Mouse (Mus musculus) lung, embryonic 16.5 days (tissue): ENCODE measurements around the gene Kif27. TPM values are rescaled to one million over a fixed set of nuclear protein-coding genes. Genes with fewer than 3 reads are reported as not detected.

ENCODE experiments used
- ATAC-seq: fragments of 200-750 bp; cut with Nextera tagmentation; 2 replicates; pipeline ENCODE4 v1.8.0; 2017; ENCODE audit warnings: low read depth, mild to moderate bottlenecking, moderate library complexity
- H3K27ac ChIP-seq: fragments of 300-500 bp; sonication (generic); 2 replicates; pipeline ENCODE4 v1.5.1; 2014; ENCODE audit warnings: mild to moderate bottlenecking, control low read depth, low read length
- H3K27me3 ChIP-seq: fragments of 300-500 bp; sonication (generic); 2 replicates; pipeline ENCODE4 v1.6.1; 2014; ENCODE audit warnings: low read depth, low read length, mixed read lengths; ENCODE audit not compliant: control insufficient read depth, insufficient read depth
- H3K36me3 ChIP-seq: fragments of 300-500 bp; sonication (generic); 2 replicates; pipeline ENCODE4 v1.6.1; 2014; ENCODE audit warnings: low read length; ENCODE audit not compliant: control insufficient read depth, insufficient read depth
- H3K4me1 ChIP-seq: fragments of 300-500 bp; sonication (generic); replicated peaks from 2 replicates; pipeline ENCODE4 v1.6.1; 2014; ENCODE audit warnings: low read length, mixed read lengths; ENCODE audit not compliant: control insufficient read depth, insufficient read depth
- H3K4me2 ChIP-seq: fragments of 300-500 bp; sonication (generic); 2 replicates; pipeline ENCODE4 v1.6.1; 2014; ENCODE audit warnings: low read depth, low read length, control low read depth
- H3K4me3 ChIP-seq: fragments of 300-500 bp; sonication (generic); 2 replicates; pipeline ENCODE4 v1.5.1; 2014; ENCODE audit warnings: mild to moderate bottlenecking, low read length, control low read depth
- H3K9ac ChIP-seq: fragments of 300-500 bp; sonication (generic); 2 replicates; pipeline ENCODE4 v1.6.1; 2014; ENCODE audit warnings: low read length, control low read depth
- H3K9me3 ChIP-seq: fragments of 300-500 bp; sonication (generic); 2 replicates; pipeline ENCODE4 v1.6.1; 2016; ENCODE audit warnings: low read length; ENCODE audit not compliant: control insufficient read depth
- WGBS: fragments of 180-500 bp; shearing (Covaris S2); extraction: QIAGEN DNeasy Blood & Tissue Kit; methylation state at CpG from one replicate; pipeline ENCODE4 v1.1.7; 2014; 5-methylcytosine and 5-hydroxymethylcytosine counted together
- polyA plus RNA-seq: library from polyadenylated mRNA; unstranded; fragments of >200 nt; fragmentation: Nextera tagmentation; extraction: Ambion mirVana; gene quantifications from 2 replicates; pipeline ENCODE4 v1.2.1, GENCODE M21; 2015

The Kif27 gene
- polyA plus RNA-seq, 1 experiment from 2014 or later: 1.4 TPM

DNA sequence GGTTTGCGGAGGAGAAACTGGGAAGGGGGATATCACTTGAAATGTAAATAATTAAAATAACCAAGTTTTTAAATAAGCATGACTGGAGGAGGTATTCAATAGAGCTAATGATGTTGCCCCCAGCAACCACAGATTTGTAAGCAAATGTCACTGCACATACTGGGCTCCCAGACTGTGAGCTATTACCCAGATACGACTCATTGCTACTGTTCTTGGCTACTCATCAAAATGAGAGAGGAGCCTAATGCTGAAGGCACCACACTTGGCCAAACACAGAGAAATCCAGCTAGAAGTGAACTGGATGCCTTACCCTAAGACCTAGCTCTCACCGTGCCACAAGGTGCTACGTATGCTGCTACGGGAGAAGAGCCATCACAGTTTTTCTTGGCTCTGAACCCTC, 24.8 kb downstream of the Kif27 start:
- Histone ChIP-seq H3K4me1 (no peaks in the 10 kb centered on the region), H3K4me2 (no peak overlapping the region), H3K36me3 (no peaks in the 10 kb centered on the region), H3K27ac (no peak overlapping the region), H3K4me3 (no peak overlapping the region), H3K9ac (no peak overlapping the region), H3K9me3 (no peaks in the 10 kb centered on the region), H3K27me3 (no peaks in the 10 kb centered on the region)
- 89% methylated on average over 5 of the region's 5 CpGs for WGBS
- no peak for ATAC-seq

DNA sequence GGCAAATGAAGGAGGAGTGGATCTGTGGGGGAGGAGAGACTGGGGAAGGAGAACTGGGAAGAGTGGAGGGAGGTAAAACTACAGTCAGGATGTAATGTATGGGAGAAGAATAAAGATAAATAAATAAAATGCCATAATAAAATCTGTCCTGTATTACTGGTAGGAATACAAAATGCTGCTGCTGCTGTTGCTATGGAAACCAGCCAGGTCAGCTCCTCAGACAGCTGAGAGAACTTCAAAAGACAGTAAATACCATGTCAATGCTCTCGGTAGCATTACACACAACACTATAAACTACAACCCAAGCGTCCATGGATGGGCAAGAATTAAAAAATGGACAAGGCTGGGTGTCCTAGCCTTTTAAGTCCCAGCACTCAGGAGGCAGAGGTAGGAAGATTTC, 41.2 kb downstream of the Kif27 start:
- no peaks in the 10 kb centered on the region for H3K9me3 ChIP-seq
- WGBS: 47% methylated on average over 2 of the region's 2 CpGs
- H3K4me3 ChIP-seq: no peak overlapping the region
- no peak overlapping the region for H3K4me2 ChIP-seq
- ATAC-seq: no peak
- H3K9ac ChIP-seq: no peak overlapping the region
- no peaks in the 10 kb centered on the region for H3K36me3 ChIP-seq
- no peak overlapping the region for H3K27ac ChIP-seq
- no peaks in the 10 kb centered on the region for H3K4me1 ChIP-seq
- no peaks in the 10 kb centered on the region for H3K27me3 ChIP-seq

DNA sequence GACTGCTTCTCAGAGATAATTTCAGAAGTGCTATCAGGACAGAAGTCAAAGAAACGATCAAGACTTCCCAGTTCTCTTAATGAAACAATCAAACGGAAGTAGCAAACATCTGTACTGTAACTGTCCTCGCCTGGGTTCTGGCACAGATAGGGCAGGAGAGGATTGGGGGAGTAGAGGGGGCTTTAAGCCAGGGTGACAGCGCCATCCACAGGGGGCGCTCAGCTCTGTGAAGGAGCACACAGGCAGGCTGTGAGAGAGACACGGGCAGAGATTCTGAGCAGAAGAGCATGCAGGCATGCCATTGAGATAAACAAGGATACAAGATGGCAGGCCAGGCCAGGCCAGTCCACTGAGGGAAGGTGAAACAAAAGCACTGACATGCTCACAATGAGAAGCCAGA, 43.9 kb downstream of the Kif27 start:
- no peak overlapping the region for H3K9ac ChIP-seq
- no peaks in the 10 kb centered on the region for H3K4me1 ChIP-seq
- no peaks in the 10 kb centered on the region for H3K9me3 ChIP-seq
- no peaks in the 10 kb centered on the region for H3K36me3 ChIP-seq
- H3K4me2 ChIP-seq: no peak overlapping the region
- H3K27ac ChIP-seq: no peak overlapping the region
- no peak overlapping the region for H3K4me3 ChIP-seq
- WGBS: 46% methylated on average over 6 of the region's 6 CpGs
- no peaks in the 10 kb centered on the region for H3K27me3 ChIP-seq
- ATAC-seq: no peak

DNA sequence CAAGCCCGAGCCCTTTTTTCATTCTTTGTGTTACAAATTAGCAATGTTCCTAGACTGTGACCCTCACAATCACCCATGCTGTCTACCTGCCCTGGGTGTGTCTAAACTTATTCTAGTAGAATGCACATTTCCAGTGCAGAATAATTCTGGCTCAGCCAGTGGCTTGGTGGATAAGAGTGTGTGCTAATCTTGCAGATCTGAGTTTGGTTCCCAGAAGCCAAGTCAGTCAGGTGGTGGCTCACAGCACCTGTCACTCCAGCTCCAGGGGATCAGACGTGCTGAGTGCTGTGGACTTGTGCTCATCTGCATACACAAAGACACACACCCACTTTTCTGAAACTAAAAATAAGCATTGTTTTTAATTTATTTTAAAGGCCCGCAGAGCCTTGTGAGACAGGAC, 45.2 kb downstream of the Kif27 start:
- H3K27me3 ChIP-seq: no peaks in the 10 kb centered on the region

DNA sequence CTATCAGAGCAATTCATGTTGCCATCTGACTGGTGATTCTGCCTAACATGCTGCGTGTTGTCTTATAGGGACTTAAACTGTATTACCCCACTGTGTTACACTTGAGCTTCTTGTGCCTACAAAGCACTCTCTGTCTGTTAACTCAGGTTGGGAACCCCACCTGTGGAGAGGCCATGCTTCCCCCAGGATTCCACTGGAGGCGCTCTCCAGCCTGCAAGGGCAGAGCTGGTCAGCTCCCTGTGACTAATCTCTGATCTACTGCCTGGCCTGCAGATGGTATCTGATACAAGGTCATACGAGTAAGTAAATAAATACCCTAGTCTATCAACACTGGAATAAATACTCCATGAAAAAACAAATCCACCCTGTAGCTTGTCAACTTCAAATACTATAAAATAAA, 47.6 kb downstream of the Kif27 start:
- no peak overlapping the region for H3K4me2 ChIP-seq
- no peak for ATAC-seq
- H3K4me1 ChIP-seq: no peaks in the 10 kb centered on the region
- H3K9me3 ChIP-seq: no peaks in the 10 kb centered on the region
- WGBS: 27% methylated on average over 3 of the region's 3 CpGs
- H3K27me3 ChIP-seq: no peaks in the 10 kb centered on the region
- H3K9ac ChIP-seq: no peak overlapping the region
- no peak overlapping the region for H3K4me3 ChIP-seq
- no peaks in the 10 kb centered on the region for H3K36me3 ChIP-seq
- no peak overlapping the region for H3K27ac ChIP-seq

More for the DNA sequence above, 45.2 kb downstream of the Kif27 start:
- Histone ChIP-seq H3K9ac (no peak overlapping the region), H3K4me1 (no peaks in the 10 kb centered on the region), H3K36me3 (no peaks in the 10 kb centered on the region), H3K4me3 (no peak overlapping the region), H3K4me2 (no peak overlapping the region), H3K27ac (no peak overlapping the region), H3K9me3 (no peaks in the 10 kb centered on the region)
- no peak for ATAC-seq
- 72% methylated on average over 3 of the region's 3 CpGs for WGBS

DNA sequence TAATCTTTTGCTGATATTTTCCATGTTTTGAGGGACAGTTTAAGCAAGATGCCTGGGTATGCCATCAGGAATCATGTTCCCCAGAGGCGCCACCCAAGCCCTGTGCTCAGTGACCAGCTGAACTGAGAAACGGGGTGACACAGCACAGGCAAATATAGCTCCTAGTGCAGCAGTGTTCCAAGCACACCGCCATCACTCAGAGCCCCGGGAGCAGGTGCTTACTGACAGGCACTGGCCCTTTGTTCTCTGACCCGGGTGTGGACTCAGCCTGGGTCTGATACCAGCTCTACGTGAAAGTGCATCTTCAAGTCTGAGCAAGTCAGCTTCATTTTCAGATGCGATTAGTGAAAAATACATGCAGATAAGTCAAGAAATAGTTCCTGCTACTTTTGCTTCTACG, 49.4 kb downstream of the Kif27 start:
- H3K27ac ChIP-seq: no peak overlapping the region
- H3K4me2 ChIP-seq: no peak overlapping the region
- H3K36me3 ChIP-seq: no peaks in the 10 kb centered on the region
- H3K4me1 ChIP-seq: no peaks in the 10 kb centered on the region
- H3K4me3 ChIP-seq: no peak overlapping the region
- H3K9ac ChIP-seq: no peak overlapping the region
- H3K9me3 ChIP-seq: no peaks in the 10 kb centered on the region
- ATAC-seq: no peak
- no peaks in the 10 kb centered on the region for H3K27me3 ChIP-seq
- WGBS: 68% methylated on average over 8 of the region's 8 CpGs

DNA sequence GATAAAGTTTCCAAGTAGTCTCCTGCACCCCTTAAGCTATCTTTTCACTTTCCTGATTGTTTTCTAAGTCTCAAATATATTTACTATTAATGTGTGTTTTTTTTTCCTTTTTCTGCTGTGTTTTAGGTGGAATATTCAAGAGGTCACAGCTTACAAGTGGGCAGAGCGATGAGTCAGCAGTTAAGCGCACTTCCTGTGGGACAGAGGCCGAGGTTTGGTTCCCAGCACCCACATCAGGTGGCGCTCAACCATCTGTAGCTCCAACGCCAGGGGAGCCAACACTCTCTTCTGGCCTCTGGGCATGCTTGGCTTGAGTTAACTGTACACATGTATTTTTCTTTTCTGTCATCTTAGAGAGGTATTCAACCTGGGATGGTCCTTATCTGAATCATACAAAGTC, 51.5 kb downstream of the Kif27 start:
- H3K36me3 ChIP-seq: no peaks in the 10 kb centered on the region
- no peaks in the 10 kb centered on the region for H3K27me3 ChIP-seq
- no peak overlapping the region for H3K9ac ChIP-seq
- no peaks in the 10 kb centered on the region for H3K4me1 ChIP-seq
- no peaks in the 10 kb centered on the region for H3K9me3 ChIP-seq
- WGBS: 88% methylated on average over 5 of the region's 5 CpGs
- H3K27ac ChIP-seq: no peak overlapping the region
- no peak overlapping the region for H3K4me2 ChIP-seq
- no peak for ATAC-seq
- no peak overlapping the region for H3K4me3 ChIP-seq

DNA sequence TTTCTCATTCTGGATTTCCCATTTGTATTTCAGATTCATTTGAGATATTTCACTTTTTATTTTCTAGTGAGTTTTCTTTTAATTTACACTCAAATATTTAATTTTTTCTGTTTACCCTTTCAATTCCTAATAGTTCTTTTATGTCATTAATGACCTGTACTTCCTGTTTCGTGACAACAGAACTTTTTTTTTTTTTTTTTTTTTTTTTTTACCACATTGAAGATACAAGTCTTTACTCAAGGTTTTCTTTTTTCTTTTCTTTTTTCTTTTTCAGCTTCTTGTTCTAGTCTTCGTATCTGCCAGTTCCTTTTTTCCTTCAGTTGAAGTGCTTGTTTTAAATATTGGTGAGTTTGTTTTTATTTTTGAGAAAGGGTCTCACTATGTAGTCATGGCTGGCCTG, 53.7 kb downstream of the Kif27 start:
- Histone ChIP-seq H3K4me2 (no peak overlapping the region), H3K4me3 (no peak overlapping the region), H3K9ac (no peak overlapping the region), H3K36me3 (no peaks in the 10 kb centered on the region), H3K27ac (no peak overlapping the region), H3K4me1 (no peaks in the 10 kb centered on the region), H3K27me3 (no peaks in the 10 kb centered on the region), H3K9me3 (no peaks in the 10 kb centered on the region)
- 66% methylated on average over 2 of the region's 2 CpGs for WGBS
- no peak for ATAC-seq

DNA sequence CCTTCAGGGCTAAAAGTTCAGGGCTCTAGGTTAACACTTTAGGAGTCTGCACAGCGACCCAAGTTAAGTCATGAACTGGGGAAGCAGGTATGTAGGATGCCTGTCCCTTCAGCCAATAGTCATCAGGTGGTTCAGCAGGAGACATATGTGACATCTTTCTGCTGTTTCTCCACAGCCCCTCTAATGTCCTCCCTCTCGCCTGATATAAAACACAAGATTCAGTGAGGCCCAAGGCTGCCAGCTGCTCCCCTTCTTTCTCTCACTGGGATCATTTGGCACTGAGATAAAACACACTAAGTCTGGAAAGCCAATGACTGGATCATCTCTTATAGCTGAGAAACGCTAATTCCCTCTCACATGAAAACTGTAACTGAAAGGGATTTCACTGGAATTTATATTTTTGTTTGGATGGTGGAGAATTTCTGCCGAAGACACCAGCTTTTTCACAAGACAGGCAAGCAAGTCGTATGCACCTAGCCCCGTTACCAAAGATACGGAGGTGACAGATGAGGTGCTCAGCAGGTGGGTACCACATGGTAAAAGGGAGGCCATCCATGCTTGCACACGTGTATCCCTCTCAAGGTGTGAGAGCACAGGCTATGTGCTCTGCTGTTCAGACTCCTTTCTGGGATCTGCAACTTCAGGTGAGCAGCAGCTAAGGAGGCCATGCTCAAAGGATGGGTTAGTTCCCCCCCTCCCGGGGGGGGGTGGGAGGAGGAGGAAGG, 56.3 kb downstream of the Kif27 start:
- no peak for ATAC-seq
- Histone ChIP-seq H3K9ac (no peak overlapping the region), H3K4me1 (no peaks in the 10 kb centered on the region), H3K27ac (no peak overlapping the region), H3K4me2 (no peak overlapping the region), H3K36me3 (no peaks in the 10 kb centered on the region), H3K4me3 (no peak overlapping the region), H3K27me3 (no peaks in the 10 kb centered on the region), H3K9me3 (no peaks in the 10 kb centered on the region)
- 64% methylated on average over 9 of the region's 9 CpGs for WGBS

DNA sequence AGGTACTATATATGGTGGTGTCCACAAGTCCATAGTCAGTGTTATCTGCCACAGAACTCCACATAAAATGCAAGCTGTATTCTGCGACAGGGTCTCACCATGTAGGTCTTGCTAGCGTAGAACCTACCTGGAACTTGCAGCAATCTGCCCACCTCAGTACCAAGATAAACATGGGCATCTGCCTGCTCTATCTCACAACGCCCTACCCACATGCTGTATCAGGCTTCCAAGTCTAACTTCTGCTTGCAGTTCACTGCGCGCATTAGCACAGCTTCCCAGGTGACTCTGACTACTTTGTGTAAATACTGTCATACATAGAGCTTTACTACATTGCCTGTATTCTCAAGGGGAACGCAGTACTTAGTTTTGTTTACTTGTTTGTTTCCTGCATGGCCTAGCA, 57.0 kb downstream of the Kif27 start:
- no peak for ATAC-seq
- WGBS: 80% methylated on average over 6 of the region's 6 CpGs

More for the DNA sequence above, 57.0 kb downstream of the Kif27 start:
- Histone ChIP-seq H3K9ac (no peak overlapping the region), H3K4me2 (no peak overlapping the region), H3K27me3 (no peaks in the 10 kb centered on the region), H3K9me3 (no peaks in the 10 kb centered on the region), H3K27ac (no peak overlapping the region), H3K4me1 (no peaks in the 10 kb centered on the region), H3K36me3 (no peaks in the 10 kb centered on the region), H3K4me3 (no peak overlapping the region)
